Mouse (Mus musculus): ENCODE results near the gene Arsb.

- TF ChIP-seq CTCF (IDR thresholded peaks at IDR 0.05; ENCODE audit: insufficient read depth, low read length) = no peak
- TF ChIP-seq POLR2A (IDR thresholded peaks at IDR 0.05; ENCODE audit: borderline replicate concordance, extremely low read depth, low read depth, low read length) = no peak
Measured at GRCm38 (mm10) chr13:93840146-93840545, 68.7 kb downstream of the Arsb start.
